Mouse (Mus musculus): ENCODE data around the gene Rbms3. TPM values are rescaled to one million over a fixed set of nuclear protein-coding genes. Genes with fewer than 3 reads are reported as not detected.
A peak's percentile ranks its signal among the peaks of the same experiment; 100 is the strongest.

Gene Rbms3
- polyA plus RNA-seq, 1 experiment from 2014 or later, result 13.1 TPM

- Histone ChIP-seq H3K9me3 (ENCODE audit: control insufficient read depth) (no peaks in the 10 kb centered on the region), H3K27ac (ENCODE audit: low read depth, low read length) (no peak overlapping the region), H3K4me3 (ENCODE audit: low read depth, low read length) (no peak overlapping the region), H3K36me3 (ENCODE audit: control insufficient read depth, insufficient read depth) (no peaks in the 10 kb centered on the region), H3K9ac (ENCODE audit: low read depth, low read length) (no peak overlapping the region), H3K4me2 (replicated peaks; ENCODE audit: low read depth) (no peak overlapping the region), H3K27me3 (replicated peaks; ENCODE audit: control insufficient read depth, insufficient read depth, low read length) (no peaks in the 10 kb centered on the region), H3K4me1 (replicated peaks; ENCODE audit: control insufficient read depth, insufficient read depth, low read length) (no peaks in the 10 kb centered on the region)
- TF ChIP-seq CTCF (IDR thresholded peaks at IDR 0.05; ENCODE audit: low read depth), result no peak
- 91% methylated on average over 5 of the region's 5 CpGs for WGBS
- ATAC-seq, result no peak
Observed at GRCm38 (mm10) chr9:116809260-116809659, 820.5 kb downstream of the Rbms3 start.

GRCm38 (mm10) chr9:116808401-116808800, 821.3 kb downstream of the Rbms3 start:
- Histone ChIP-seq H3K4me1 (replicated peaks; ENCODE audit: control insufficient read depth, insufficient read depth, low read length) (no peaks in the 10 kb centered on the region), H3K9ac (ENCODE audit: low read depth, low read length) (no peak overlapping the region), H3K36me3 (ENCODE audit: control insufficient read depth, insufficient read depth) (no peaks in the 10 kb centered on the region), H3K27me3 (replicated peaks; ENCODE audit: control insufficient read depth, insufficient read depth, low read length) (no peaks in the 10 kb centered on the region), H3K4me2 (replicated peaks; ENCODE audit: low read depth) (no peak overlapping the region), H3K4me3 (ENCODE audit: low read depth, low read length) (no peak overlapping the region), H3K27ac (ENCODE audit: low read depth, low read length) (no peak overlapping the region), H3K9me3 (ENCODE audit: control insufficient read depth) (no peaks in the 10 kb centered on the region)
- no peak for TF ChIP-seq CTCF (IDR thresholded peaks at IDR 0.05; ENCODE audit: low read depth)
- 71% methylated on average over 4 of the region's 4 CpGs for WGBS
- ATAC-seq, result no peak

- TF ChIP-seq CTCF (IDR thresholded peaks at IDR 0.05; ENCODE audit: low read depth), result no peak
- no peak for ATAC-seq
- 56% methylated on average over 16 of the region's 16 CpGs for WGBS
Observed at GRCm38 (mm10) chr9:116807166-116808081, 822.3 kb downstream of the Rbms3 start.

GRCm38 (mm10) chr9:116803292-116803731, 826.4 kb downstream of the Rbms3 start:
- no peaks in the 10 kb centered on the region for H3K4me1 ChIP-seq (replicated peaks; ENCODE audit: control insufficient read depth, insufficient read depth, low read length)
- no peak overlapping the region for H3K4me2 ChIP-seq (replicated peaks; ENCODE audit: low read depth)
- H3K27me3 ChIP-seq (replicated peaks; ENCODE audit: control insufficient read depth, insufficient read depth, low read length), result no peaks in the 10 kb centered on the region
- H3K9ac ChIP-seq (ENCODE audit: low read depth, low read length), result no peak overlapping the region
- H3K4me3 ChIP-seq (ENCODE audit: low read depth, low read length), result no peak overlapping the region
- no peak for ATAC-seq
- H3K27ac ChIP-seq (ENCODE audit: low read depth, low read length), result no peak overlapping the region
- no peak for TF ChIP-seq CTCF (IDR thresholded peaks at IDR 0.05; ENCODE audit: low read depth)
- no peaks in the 10 kb centered on the region for H3K9me3 ChIP-seq (ENCODE audit: control insufficient read depth)
- no peaks in the 10 kb centered on the region for H3K36me3 ChIP-seq (ENCODE audit: control insufficient read depth, insufficient read depth)
- 67% methylated on average over 3 of the region's 3 CpGs for WGBS

More at GRCm38 (mm10) chr9:116807166-116808081, 822.3 kb downstream of the Rbms3 start:
- no peaks in the 10 kb centered on the region for H3K9me3 ChIP-seq (ENCODE audit: control insufficient read depth)
- H3K27me3 ChIP-seq (replicated peaks; ENCODE audit: control insufficient read depth, insufficient read depth, low read length), result no peaks in the 10 kb centered on the region
- no peak overlapping the region for H3K9ac ChIP-seq (ENCODE audit: low read depth, low read length)
- no peak overlapping the region for H3K27ac ChIP-seq (ENCODE audit: low read depth, low read length)
- H3K4me3 ChIP-seq (ENCODE audit: low read depth, low read length), result no peak overlapping the region
- no peaks in the 10 kb centered on the region for H3K36me3 ChIP-seq (ENCODE audit: control insufficient read depth, insufficient read depth)
- H3K4me2 ChIP-seq (replicated peaks; ENCODE audit: low read depth), result no peak overlapping the region
- H3K4me1 ChIP-seq (replicated peaks; ENCODE audit: control insufficient read depth, insufficient read depth, low read length), result no peaks in the 10 kb centered on the region

GRCm38 (mm10) chr9:116802602-116803001, 827.1 kb downstream of the Rbms3 start:
- Histone ChIP-seq H3K36me3 (ENCODE audit: control insufficient read depth, insufficient read depth) (no peaks in the 10 kb centered on the region), H3K4me3 (ENCODE audit: low read depth, low read length) (no peak overlapping the region), H3K27me3 (replicated peaks; ENCODE audit: control insufficient read depth, insufficient read depth, low read length) (no peaks in the 10 kb centered on the region), H3K27ac (ENCODE audit: low read depth, low read length) (no peak overlapping the region), H3K4me1 (replicated peaks; ENCODE audit: control insufficient read depth, insufficient read depth, low read length) (no peaks in the 10 kb centered on the region), H3K4me2 (replicated peaks; ENCODE audit: low read depth) (no peak overlapping the region), H3K9me3 (ENCODE audit: control insufficient read depth) (no peaks in the 10 kb centered on the region), H3K9ac (ENCODE audit: low read depth, low read length) (no peak overlapping the region)
- no peak for ATAC-seq
- TF ChIP-seq CTCF (IDR thresholded peaks at IDR 0.05; ENCODE audit: low read depth), result peak; percentile 56
- 58% methylated on average over 7 of the region's 7 CpGs for WGBS

- TF ChIP-seq CTCF (IDR thresholded peaks at IDR 0.05; ENCODE audit: low read depth), result no peak
- Histone ChIP-seq H3K27ac (ENCODE audit: low read depth, low read length) (no peak overlapping the region), H3K9ac (ENCODE audit: low read depth, low read length) (no peak overlapping the region), H3K4me2 (replicated peaks; ENCODE audit: low read depth) (no peak overlapping the region), H3K4me1 (replicated peaks; ENCODE audit: control insufficient read depth, insufficient read depth, low read length) (no peaks in the 10 kb centered on the region), H3K4me3 (ENCODE audit: low read depth, low read length) (no peak overlapping the region), H3K9me3 (ENCODE audit: control insufficient read depth) (no peaks in the 10 kb centered on the region), H3K36me3 (ENCODE audit: control insufficient read depth, insufficient read depth) (no peaks in the 10 kb centered on the region), H3K27me3 (replicated peaks; ENCODE audit: control insufficient read depth, insufficient read depth, low read length) (no peaks in the 10 kb centered on the region)
- 76% methylated on average over 2 of the region's 2 CpGs for WGBS
- ATAC-seq, result no peak
Observed at GRCm38 (mm10) chr9:116795240-116795955, 834.3 kb downstream of the Rbms3 start.
